Mouse (Mus musculus): ENCODE results near the gene Fundc1. TPM values are rescaled to one million over a fixed set of nuclear protein-coding genes. Genes with fewer than 3 reads are reported as not detected.
"Not testable (repeated sequence)": the region's sequence is repeated elsewhere in the genome, so short reads cannot be mapped to it uniquely, and the experiment has no call there.

Gene Fundc1
- total RNA-seq (2014; fragmentation: Nextera tagmentation), result 14.8 and 16.9 TPM in 2 replicates
- total RNA-seq (2017), result 27.7 and 39.4 TPM in 2 replicates

- peak; percentile 100 for ATAC-seq (replicated peaks; ENCODE audit: low FRiP score, low TSS enrichment, poor library complexity, severe bottlenecking)
Measured at GRCm38 (mm10) chrX:17571621-17572459, at the start of gene Fundc1. Gene Fundc1, minus strand, starts transcription at chrX:17572325.

DNA sequence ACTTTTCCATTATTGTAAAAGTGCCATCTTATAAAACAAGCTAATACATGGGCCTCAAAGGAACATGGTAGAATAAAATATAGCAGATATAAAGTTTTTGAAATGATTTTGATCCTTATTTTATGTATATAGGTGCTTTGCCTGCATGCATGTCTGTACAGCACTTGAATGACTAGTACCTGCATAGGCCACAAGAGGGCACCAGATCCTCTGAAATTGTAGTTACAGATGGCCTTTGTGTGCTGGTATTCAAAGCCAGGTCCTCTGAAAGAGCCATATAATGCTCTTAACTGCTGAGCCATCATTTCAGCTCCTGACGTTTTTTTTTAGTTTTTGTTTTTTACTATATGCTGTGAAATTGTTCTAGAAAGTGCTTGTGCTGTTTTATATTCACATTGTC is 39.1 kb upstream of the Fundc1 start:
- no peak for ATAC-seq (replicated peaks; ENCODE audit: low FRiP score, low TSS enrichment, poor library complexity, severe bottlenecking)

GRCm38 (mm10) chrX:17608763-17609162 is 36.6 kb upstream of the Fundc1 start:
- ATAC-seq (replicated peaks; ENCODE audit: low FRiP score, low TSS enrichment, poor library complexity, severe bottlenecking), result no peak

- no peak for ATAC-seq (replicated peaks; ENCODE audit: low FRiP score, low TSS enrichment, poor library complexity, severe bottlenecking)
Measured at GRCm38 (mm10) chrX:17607668-17608067, 35.5 kb upstream of the Fundc1 start.

- ATAC-seq (replicated peaks; ENCODE audit: low FRiP score, low TSS enrichment, poor library complexity, severe bottlenecking), result no peak
Measured at GRCm38 (mm10) chrX:17593331-17593730, 21.2 kb upstream of the Fundc1 start.

DNA sequence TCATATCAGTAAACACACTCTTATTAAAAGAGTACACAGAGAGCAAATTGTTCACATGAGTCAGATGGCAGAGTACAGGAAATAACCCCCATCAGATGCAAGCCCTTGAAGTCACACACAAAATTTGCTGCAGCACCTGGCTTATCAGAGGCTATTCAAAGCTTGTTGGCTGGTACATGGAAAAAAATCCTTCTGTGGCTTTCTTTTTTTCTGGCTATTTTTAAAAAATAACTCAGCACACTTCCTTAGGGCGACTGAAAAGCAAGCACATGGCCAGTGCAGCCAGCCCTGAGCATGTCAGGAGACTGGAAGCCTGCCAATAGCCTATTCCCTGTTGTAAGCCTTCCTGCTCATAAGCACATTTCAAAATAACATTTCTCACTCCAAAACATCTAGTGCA is 18.6 kb upstream of the Fundc1 start:
- ATAC-seq (replicated peaks; ENCODE audit: low FRiP score, low TSS enrichment, poor library complexity, severe bottlenecking), result no peak

GRCm38 (mm10) chrX:17571271-17571620 is 879 bp downstream of the Fundc1 start:
- no peak for ATAC-seq (replicated peaks; ENCODE audit: low FRiP score, low TSS enrichment, poor library complexity, severe bottlenecking)

- ATAC-seq (replicated peaks; ENCODE audit: low FRiP score, low TSS enrichment, poor library complexity, severe bottlenecking), result no peak
Measured at GRCm38 (mm10) chrX:17568670-17569069, 3.5 kb downstream of the Fundc1 start.

- no peak for ATAC-seq (replicated peaks; ENCODE audit: low FRiP score, low TSS enrichment, poor library complexity, severe bottlenecking)
Measured at GRCm38 (mm10) chrX:17565743-17566142, 6.4 kb downstream of the Fundc1 start.

DNA sequence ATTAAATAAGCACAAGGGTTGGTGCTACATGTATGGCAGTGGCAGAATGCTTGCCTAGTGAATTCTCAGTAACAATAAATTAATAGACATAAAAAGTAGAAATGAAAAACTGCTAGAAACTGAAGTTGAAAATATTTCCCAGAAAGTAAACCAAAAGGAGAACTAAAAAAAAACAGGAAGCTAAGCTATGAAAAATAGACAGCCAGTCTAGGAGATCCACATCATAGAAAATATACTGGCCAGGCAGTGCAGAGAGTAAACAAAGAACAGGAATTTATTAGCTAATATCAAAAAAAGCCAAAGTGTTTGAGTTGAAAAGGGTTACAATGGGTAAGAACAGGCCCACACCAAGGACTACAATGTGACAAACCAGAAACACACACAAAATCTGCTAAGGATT is 7.4 kb downstream of the Fundc1 start:
- no peak for ATAC-seq (replicated peaks; ENCODE audit: low FRiP score, low TSS enrichment, poor library complexity, severe bottlenecking)

DNA sequence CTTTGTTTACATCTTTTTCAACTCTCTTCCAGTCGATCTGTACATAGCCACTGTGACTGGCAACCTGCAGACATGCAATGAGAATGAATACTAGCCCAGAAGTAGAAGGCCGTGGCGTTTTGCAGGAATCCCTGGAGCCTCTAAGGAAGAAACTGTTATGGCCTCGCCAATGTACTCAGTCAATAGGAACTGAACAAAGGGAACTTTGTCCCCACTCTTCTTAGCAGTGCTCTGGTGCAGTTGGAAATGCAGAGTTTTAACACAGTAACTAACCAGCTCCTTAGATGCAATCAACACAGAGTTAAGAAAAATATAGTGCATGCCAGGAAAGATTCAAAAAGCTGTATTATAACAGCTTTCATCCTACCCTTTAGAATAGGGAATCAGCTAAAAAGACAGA is 13.4 kb downstream of the Fundc1 start:
- ATAC-seq (replicated peaks; ENCODE audit: low FRiP score, low TSS enrichment, poor library complexity, severe bottlenecking), result no peak

DNA sequence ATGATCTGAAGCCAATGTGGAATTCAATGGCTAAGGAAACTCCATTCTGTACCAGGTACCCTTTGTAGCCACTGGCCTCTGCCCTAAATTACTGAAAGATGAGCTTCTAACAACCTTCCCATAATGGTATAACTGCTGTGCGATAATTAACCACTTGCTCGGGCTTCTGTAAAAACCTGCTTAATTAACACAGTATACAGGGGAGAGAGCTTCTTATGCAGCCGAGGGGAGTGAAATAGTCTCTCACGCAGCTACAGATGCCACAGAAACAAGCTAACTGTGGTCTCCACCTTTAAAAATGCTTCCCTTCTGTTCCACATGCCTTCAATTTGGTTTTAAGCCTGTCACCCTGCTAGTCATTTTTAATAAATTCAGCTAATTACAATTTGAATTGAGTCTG is 17.6 kb downstream of the Fundc1 start:
- ATAC-seq (replicated peaks; ENCODE audit: low FRiP score, low TSS enrichment, poor library complexity, severe bottlenecking), result no peak

- ATAC-seq (replicated peaks; ENCODE audit: low FRiP score, low TSS enrichment, poor library complexity, severe bottlenecking), result not testable (repeated sequence)
Measured at GRCm38 (mm10) chrX:17551586-17551985, 20.5 kb downstream of the Fundc1 start.

DNA sequence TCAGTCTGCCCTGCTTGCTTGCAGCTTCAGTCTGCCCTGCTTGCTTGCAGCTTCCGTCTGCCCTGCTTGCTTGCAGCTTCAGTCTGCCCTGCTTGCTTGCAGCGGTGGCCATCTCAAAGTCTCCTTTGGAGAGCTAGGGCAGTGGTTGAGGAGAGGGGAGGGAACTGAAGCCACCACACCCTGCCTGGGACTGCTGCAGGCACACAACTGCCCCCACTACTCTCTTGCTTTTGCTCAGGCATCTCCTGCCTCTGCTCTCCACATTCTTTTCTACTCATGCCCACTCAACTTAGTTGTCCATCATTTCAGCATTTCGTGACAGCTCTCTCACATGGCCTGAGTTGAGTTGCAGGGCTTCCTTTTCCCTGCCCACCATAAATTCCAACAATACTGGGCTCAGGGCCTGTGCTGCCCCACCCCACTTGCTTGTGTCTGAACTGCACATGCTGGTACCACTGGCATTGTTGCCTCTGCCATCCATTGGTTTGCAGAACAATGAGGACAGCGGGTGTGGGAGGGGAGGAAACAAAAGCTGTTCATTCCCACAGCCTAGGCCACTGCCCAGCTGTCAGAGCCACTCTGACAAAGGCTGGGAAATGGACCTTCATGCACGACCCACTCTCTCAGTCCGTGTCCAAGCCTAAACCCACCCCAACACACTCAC is 24.9 kb downstream of the Fundc1 start:
- ATAC-seq (replicated peaks; ENCODE audit: low FRiP score, low TSS enrichment, poor library complexity, severe bottlenecking), result no peak

GRCm38 (mm10) chrX:17544860-17545492 is 27.1 kb downstream of the Fundc1 start:
- ATAC-seq (replicated peaks; ENCODE audit: low FRiP score, low TSS enrichment, poor library complexity, severe bottlenecking), result no peak

- no peak for ATAC-seq (replicated peaks; ENCODE audit: low FRiP score, low TSS enrichment, poor library complexity, severe bottlenecking)
Measured at GRCm38 (mm10) chrX:17537701-17538100, 34.4 kb downstream of the Fundc1 start.

- no peak for ATAC-seq (replicated peaks; ENCODE audit: low FRiP score, low TSS enrichment, poor library complexity, severe bottlenecking)
Measured at GRCm38 (mm10) chrX:17527008-17527407, 45.1 kb downstream of the Fundc1 start.

GRCm38 (mm10) chrX:17521221-17521716 is 50.9 kb downstream of the Fundc1 start:
- ATAC-seq (replicated peaks; ENCODE audit: low FRiP score, low TSS enrichment, poor library complexity, severe bottlenecking), result no peak

DNA sequence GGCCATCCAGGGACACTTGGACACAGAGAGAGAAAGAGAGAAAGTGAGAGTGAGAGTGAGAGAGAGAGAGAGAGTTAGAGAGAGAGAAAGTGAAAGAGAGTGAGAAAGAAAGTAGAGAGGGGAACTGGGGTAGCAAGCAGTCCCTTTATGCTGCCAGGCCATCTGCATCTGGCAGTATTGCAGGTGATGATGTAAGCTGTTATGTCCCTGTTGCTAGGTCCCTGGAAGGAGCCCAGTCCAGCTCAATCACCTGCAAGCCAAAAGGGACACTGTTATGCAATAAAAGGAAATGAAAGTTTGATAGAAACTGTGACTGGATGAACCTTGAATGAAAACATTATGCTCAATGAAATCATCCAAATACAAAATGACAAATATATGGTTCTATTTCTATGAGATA is 52.0 kb downstream of the Fundc1 start:
- no peak for ATAC-seq (replicated peaks; ENCODE audit: low FRiP score, low TSS enrichment, poor library complexity, severe bottlenecking)

- ATAC-seq (replicated peaks; ENCODE audit: low FRiP score, low TSS enrichment, poor library complexity, severe bottlenecking), result no peak
Measured at GRCm38 (mm10) chrX:17514012-17514411, 58.1 kb downstream of the Fundc1 start.

All from megakaryocyte-erythroid progenitor cell, adult 5-6 weeks (primary cell).